Mouse (Mus musculus) large intestine, adult 2 months (tissue): ENCODE measurements around the gene Abraxas2. TPM values are rescaled to one million over a fixed set of nuclear protein-coding genes. Genes with fewer than 3 reads are reported as not detected.

Source experiments
- DNase-seq: peaks from one replicate; pipeline ENCODE4 v3.0.0-alpha.2; 2012; ENCODE audit warnings: low read depth, low spot score
- whole genome bisulfite sequencing: fragments of 180-500 bp; shearing (Covaris S2); methylation state at CpG from one replicate; pipeline ENCODE4 v1.1.7; 2018; 5-methylcytosine and 5-hydroxymethylcytosine counted together
- polyA plus RNA-seq: library from polyadenylated mRNA; depleted of rRNA; stranded (reverse); fragments of >200 nt; gene quantifications from 2 replicates; pipeline ENCODE4 v1.2.3, GENCODE M21; 2012

Gene Abraxas2
- polyA plus RNA-seq, 1 experiment: 11.8 TPM

- WGBS: under 1% methylated on average over 37 of the region's 37 CpGs
- peak; percentile 47 for DNase-seq
Measured at GRCm38 (mm10) chr7:132852173-132852844, 6.7 kb upstream of the Abraxas2 start, which contains the start of gene Eef1akmt2. Gene Eef1akmt2, minus strand, starts transcription at chr7:132852673.

- WGBS: 82% methylated on average over 6 of the region's 6 CpGs
- no peak for DNase-seq
Measured at GRCm38 (mm10) chr7:132853361-132853760, 5.7 kb upstream of the Abraxas2 start.

GRCm38 (mm10) chr7:132853946-132854345 is 5.1 kb upstream of the Abraxas2 start:
- DNase-seq: no peak
- 72% methylated on average over 4 of the region's 4 CpGs for WGBS

- 84% methylated on average over 1 of the region's 1 CpGs for WGBS
- DNase-seq: no peak
Measured at GRCm38 (mm10) chr7:132856083-132856482, 2.9 kb upstream of the Abraxas2 start.

GRCm38 (mm10) chr7:132858043-132858608 is 899 bp upstream of the Abraxas2 start:
- WGBS: 69% methylated on average over 5 of the region's 5 CpGs
- DNase-seq: no peak

- 89% methylated on average over 9 of the region's 9 CpGs for WGBS
Measured at GRCm38 (mm10) chr7:132866316-132866715, 7.3 kb downstream of the Abraxas2 start.

GRCm38 (mm10) chr7:132873043-132873442 is 14.0 kb downstream of the Abraxas2 start:
- WGBS: 92% methylated on average over 2 of the region's 2 CpGs
- DNase-seq: no peak

More at GRCm38 (mm10) chr7:132866316-132866715, 7.3 kb downstream of the Abraxas2 start:
- DNase-seq: no peak

GRCm38 (mm10) chr7:132875391-132876086 is 16.5 kb downstream of the Abraxas2 start:
- WGBS: 89% methylated on average over 2 of the region's 2 CpGs
- DNase-seq: no peak

GRCm38 (mm10) chr7:132880276-132880675 is 21.3 kb downstream of the Abraxas2 start:
- 53% methylated on average over 1 of the region's 1 CpGs for WGBS
- no peak for DNase-seq

- WGBS: 67% methylated on average over 2 of the region's 2 CpGs
- no peak for DNase-seq
Measured at GRCm38 (mm10) chr7:132882343-132882742, 23.3 kb downstream of the Abraxas2 start.

- WGBS: 91% methylated on average over 7 of the region's 7 CpGs
- no peak for DNase-seq
Measured at GRCm38 (mm10) chr7:132884031-132884430, 25.0 kb downstream of the Abraxas2 start.

- 40% methylated on average over 7 of the region's 7 CpGs for WGBS
- DNase-seq: no peak
Measured at GRCm38 (mm10) chr7:132887019-132887804, 28.2 kb downstream of the Abraxas2 start.

GRCm38 (mm10) chr7:132888052-132888451 is 29.0 kb downstream of the Abraxas2 start:
- no peak for DNase-seq
- WGBS: 27% methylated on average over 3 of the region's 3 CpGs

- DNase-seq: no peak
- WGBS: 64% methylated on average over 4 of the region's 4 CpGs
Measured at GRCm38 (mm10) chr7:132888518-132889249, 29.7 kb downstream of the Abraxas2 start.

GRCm38 (mm10) chr7:132889691-132890090 is 30.7 kb downstream of the Abraxas2 start:
- DNase-seq: no peak

GRCm38 (mm10) chr7:132890201-132890600 is 31.2 kb downstream of the Abraxas2 start:
- WGBS: 90% methylated on average over 5 of the region's 5 CpGs
- no peak for DNase-seq

More at GRCm38 (mm10) chr7:132889691-132890090, 30.7 kb downstream of the Abraxas2 start:
- WGBS: 94% methylated on average over 8 of the region's 8 CpGs

- WGBS: 87% methylated on average over 5 of the region's 5 CpGs
- DNase-seq: no peak
Measured at GRCm38 (mm10) chr7:132891561-132892310, 32.7 kb downstream of the Abraxas2 start.

GRCm38 (mm10) chr7:132892311-132892661 is 33.3 kb downstream of the Abraxas2 start:
- DNase-seq: no peak
- WGBS: 63% methylated on average over 4 of the region's 4 CpGs

GRCm38 (mm10) chr7:132892806-132893205 is 33.8 kb downstream of the Abraxas2 start:
- WGBS: 74% methylated on average over 7 of the region's 7 CpGs
- DNase-seq: no peak
